Comparison of ENCODE assay signal across 31 mouse cellular contexts in the genomic region with DNA sequence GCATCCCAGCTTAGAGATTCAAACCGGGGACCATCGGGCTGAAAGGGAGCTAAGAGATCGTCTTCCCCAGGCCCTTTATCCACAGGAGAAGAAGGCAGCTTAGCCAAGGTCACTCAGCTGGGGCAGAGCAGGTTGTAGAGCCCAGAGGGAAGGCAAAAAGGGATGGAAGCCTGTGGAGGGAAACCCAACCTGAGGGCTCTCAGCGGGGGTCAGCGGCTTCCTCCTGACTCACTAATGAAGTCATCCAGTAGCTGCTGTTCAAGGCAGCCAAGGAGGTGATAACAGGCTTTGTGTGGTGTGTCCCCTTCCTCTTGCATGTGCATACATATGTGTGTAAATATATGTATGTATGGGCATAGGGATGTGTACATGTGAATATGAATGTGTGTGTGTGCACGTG. TPM values are rescaled to one million over a fixed set of nuclear protein-coding genes. Genes with fewer than 3 reads are reported as not detected.
A peak's percentile ranks its signal among the peaks of the same experiment; 100 is the strongest.
DNase-seq lines count a peak whose midpoint lies in the region; ATAC-seq lines count a peak whose summit lies in the region.
"Had no signal": no experiment of that assay in that cellular context is flagged by ENCODE, and none has a peak within 500 bp of the region (broad histone marks: within the 10 kb centered on the region; RNA-seq: fewer than 3 reads in every experiment).

No protein-coding gene starts in this region.

- peak; percentile 16; the same call in 1 of the 2 replicates for ATAC-seq in midbrain, embryonic 13.5 days
- ATAC-seq in hindbrain, embryonic 11.5 days (ENCODE audit: low FRiP score) = no peak
- no peak for ATAC-seq in forebrain, embryonic 14.5 days
- ATAC-seq: activated CD4-positive, CD25-positive, alpha-beta regulatory T cell, adult 4 months; forebrain, embryonic 15.5 days; intestine, embryonic 16.5 days; lung, postnatal 0 days; midbrain, embryonic 15.5 days had no signal

- no peak overlapping the region for H3K4me2 ChIP-seq in midbrain, embryonic 13.5 days (replicated peaks)
- no peak overlapping the region for H3K4me2 ChIP-seq in hindbrain, embryonic 11.5 days (replicated peaks; ENCODE audit: low read depth, low read length)
- H3K4me2 ChIP-seq in forebrain, embryonic 14.5 days (ENCODE audit: low read length) = no peak overlapping the region
- H3K4me2 ChIP-seq: embryonic facial prominence, embryonic 15.5 days; forebrain, embryonic 15.5 days; heart, embryonic 11.5 days; hindbrain, embryonic 13.5 days; limb, embryonic 15.5 days; liver, embryonic 13.5 days; midbrain, embryonic 15.5 days had no signal

- H3K4me1 ChIP-seq in midbrain, embryonic 13.5 days (replicated peaks) = peaks cover 21% of the 10 kb centered on the region
- peaks cover 44% of the 10 kb centered on the region for H3K4me1 ChIP-seq in midbrain, embryonic 10.5 days
- H3K4me1 ChIP-seq in hindbrain, embryonic 11.5 days (replicated peaks; ENCODE audit: control insufficient read depth, insufficient read depth, low read length) = peaks cover 3% of the 10 kb centered on the region
- H3K4me1 ChIP-seq in forebrain, embryonic 14.5 days (ENCODE audit: control insufficient read depth, insufficient read depth, low read length) = no peaks in the 10 kb centered on the region

- no peak overlapping the region for H3K27ac ChIP-seq in midbrain, embryonic 13.5 days
- no peak overlapping the region for H3K27ac ChIP-seq in midbrain, embryonic 10.5 days (replicated peaks)
- no peak overlapping the region for H3K27ac ChIP-seq in hindbrain, embryonic 11.5 days (ENCODE audit: low read depth, low read length)
- no peak overlapping the region for H3K27ac ChIP-seq in forebrain, embryonic 14.5 days (ENCODE audit: low read depth, low read length)
- H3K27ac ChIP-seq: embryonic facial prominence, embryonic 10.5 days; embryonic facial prominence, embryonic 15.5 days; forebrain, embryonic 15.5 days; gastrocnemius, adult 2 months; hindbrain, embryonic 13.5 days; limb, embryonic 10.5 days; limb, embryonic 15.5 days; liver, embryonic 13.5 days; macrophage; midbrain, embryonic 15.5 days had no signal

- whole genome bisulfite sequencing in midbrain, embryonic 13.5 days = 10% methylated on average over 6 of the region's 6 CpGs
- WGBS in midbrain, embryonic 10.5 days = 16% methylated on average over 6 of the region's 6 CpGs
- 21% methylated on average over 6 of the region's 6 CpGs for WGBS in hindbrain, embryonic 11.5 days
- WGBS in forebrain, embryonic 14.5 days = 18% methylated on average over 6 of the region's 6 CpGs

- H3K36me3 ChIP-seq in midbrain, embryonic 13.5 days = no peaks in the 10 kb centered on the region
- H3K36me3 ChIP-seq in midbrain, embryonic 10.5 days = no peaks in the 10 kb centered on the region
- no peaks in the 10 kb centered on the region for H3K36me3 ChIP-seq in hindbrain, embryonic 11.5 days (ENCODE audit: control insufficient read depth, insufficient read depth, low read length)
- H3K36me3 ChIP-seq in forebrain, embryonic 14.5 days (ENCODE audit: control insufficient read depth, insufficient read depth, low read length) = no peaks in the 10 kb centered on the region
- H3K36me3 ChIP-seq: embryonic facial prominence, embryonic 10.5 days; embryonic facial prominence, embryonic 15.5 days; forebrain, embryonic 15.5 days; hindbrain, embryonic 13.5 days; limb, embryonic 10.5 days; limb, embryonic 15.5 days; liver, embryonic 13.5 days; midbrain, embryonic 15.5 days had no signal

- H3K9ac ChIP-seq in midbrain, embryonic 13.5 days (replicated peaks) = no peak overlapping the region
- H3K9ac ChIP-seq in hindbrain, embryonic 11.5 days (ENCODE audit: low read depth, low read length) = no peak overlapping the region
- H3K9ac ChIP-seq in forebrain, embryonic 14.5 days (ENCODE audit: low read length) = no peak overlapping the region
- H3K9ac ChIP-seq: embryonic facial prominence, embryonic 15.5 days; forebrain, embryonic 15.5 days; hindbrain, embryonic 13.5 days; limb, embryonic 15.5 days; liver, embryonic 13.5 days; midbrain, embryonic 15.5 days had no signal

- peaks cover 12% of the 10 kb centered on the region for H3K27me3 ChIP-seq in midbrain, embryonic 13.5 days
- peaks cover 41% of the 10 kb centered on the region for H3K27me3 ChIP-seq in midbrain, embryonic 10.5 days (ENCODE audit: low read depth, poor library complexity, severe bottlenecking)
- peaks cover 3% of the 10 kb centered on the region; the same call in 1 of the 2 replicates for H3K27me3 ChIP-seq in hindbrain, embryonic 11.5 days (ENCODE audit: control insufficient read depth, insufficient read depth, low read length)
- H3K27me3 ChIP-seq in forebrain, embryonic 14.5 days (replicated peaks; ENCODE audit: control insufficient read depth, insufficient read depth, low read length) = 0 out of 2 replicates have a peak, but pooled peaks cover 6% of the 10 kb centered on the region
- H3K27me3 ChIP-seq: forebrain, embryonic 15.5 days had no signal

- DNase-seq in cerebellum, adult 11 months = peak; percentile 53
- no peak for DNase-seq in cerebellum, postnatal 4 days (ENCODE audit: low spot score in 2 of 2)
- no peak for DNase-seq in midbrain, embryonic 10.5 days (ENCODE audit: low spot score)
- peak; percentile 69 for DNase-seq in cerebellum, adult 9-10 months
- no peak for DNase-seq in hindbrain, embryonic 11.5 days (ENCODE audit: low spot score)
- DNase-seq in yolk sac, embryonic 10.5 days (ENCODE audit: low spot score) = no peak
- DNase-seq in forebrain, embryonic 14.5 days (ENCODE audit: low spot score) = no peak
- DNase-seq: adrenal gland, adult 2 months; gastrocnemius, adult 2 months; gastrocnemius, postnatal 36 days; heart, adult 18-20 months; heart, postnatal 36 days; kidney, adult 9 months; kidney, postnatal 14 days; liver, embryonic 13.5 days; lung, adult 18-20 months; right cerebral cortex, postnatal 14 days; thymus, postnatal 4 days had no signal

- H3K9me3 ChIP-seq in midbrain, embryonic 13.5 days = no peaks in the 10 kb centered on the region
- H3K9me3 ChIP-seq in midbrain, embryonic 10.5 days (replicated peaks) = no peaks in the 10 kb centered on the region
- no peaks in the 10 kb centered on the region for H3K9me3 ChIP-seq in hindbrain, embryonic 11.5 days (ENCODE audit: control insufficient read depth, low read length)
- no peaks in the 10 kb centered on the region for H3K9me3 ChIP-seq in forebrain, embryonic 14.5 days (replicated peaks; ENCODE audit: control insufficient read depth, low read length)
- H3K9me3 ChIP-seq: embryonic facial prominence, embryonic 10.5 days; embryonic facial prominence, embryonic 15.5 days; forebrain, embryonic 15.5 days; hindbrain, embryonic 13.5 days; limb, embryonic 10.5 days; limb, embryonic 15.5 days; liver, embryonic 13.5 days; midbrain, embryonic 15.5 days had no signal

- no peak overlapping the region for H3K4me3 ChIP-seq in midbrain, embryonic 13.5 days (replicated peaks)
- no peak overlapping the region for H3K4me3 ChIP-seq in midbrain, embryonic 10.5 days
- H3K4me3 ChIP-seq in hindbrain, embryonic 11.5 days (ENCODE audit: low read depth, low read length) = no peak overlapping the region
- H3K4me3 ChIP-seq in forebrain, embryonic 14.5 days (ENCODE audit: low read depth, low read length) = no peak overlapping the region
- H3K4me3 ChIP-seq: embryonic facial prominence, embryonic 10.5 days; embryonic facial prominence, embryonic 15.5 days; forebrain, embryonic 15.5 days; gastrocnemius, adult 2 months; hindbrain, embryonic 13.5 days; limb, embryonic 10.5 days; limb, embryonic 15.5 days; liver, embryonic 13.5 days; midbrain, embryonic 15.5 days had no signal

RNA-seq across cellular contexts. Expression of gene Syt2, which starts 54.7 kb away (rescaled TPM):
- 2.3 and 2.4 TPM in 2 replicates for polyA plus RNA-seq in midbrain, embryonic 13.5 days (2015; fragmentation: Nextera tagmentation; extraction: Ambion mirVana)
- 2.7 TPM in 2 replicates for polyA plus RNA-seq in midbrain, embryonic 10.5 days (2016; fragmentation: Nextera tagmentation; extraction: Ambion mirVana)
- polyA plus RNA-seq in hindbrain, embryonic 11.5 days (2014; fragmentation: Nextera tagmentation; extraction: Ambion mirVana) = 3.0 and 4.1 TPM in 2 replicates
- 0.94 and 1.2 TPM in 2 replicates for polyA plus RNA-seq in forebrain, embryonic 14.5 days (2014; fragmentation: Nextera tagmentation; extraction: Ambion mirVana)
- polyA plus RNA-seq: macrophage had no signal

Comparison
In these comparisons a context has a peak if more than half of its experiments do, and no peak if none do; other contexts are left out.
1. DNase-seq: peak in cerebellum, adult 11 months (single experiment) and cerebellum, adult 9-10 months (single experiment); none in cerebellum, postnatal 4 days (0 of 2), midbrain, embryonic 10.5 days (single experiment), hindbrain, embryonic 11.5 days (single experiment), yolk sac, embryonic 10.5 days (single experiment) and forebrain, embryonic 14.5 days (single experiment).